Mouse (Mus musculus) myocyte (in vitro differentiated cells): ENCODE results near the gene Rreb1. TPM values are rescaled to one million over a fixed set of nuclear protein-coding genes. Genes with fewer than 3 reads are reported as not detected.
A peak's percentile ranks its signal among the peaks of the same experiment; 100 is the strongest.

Source experiments
- H3K27me3 ChIP-seq: one replicate; pipeline ENCODE4 v1.6.1; 2011; ENCODE audit not compliant: control insufficient read depth, insufficient read depth, insufficient read length
- H3K36me3 ChIP-seq: one replicate; pipeline ENCODE4 v1.6.1; 2011; ENCODE audit not compliant: control insufficient read depth, insufficient read depth
- H3K4me2 ChIP-seq: one replicate; pipeline ENCODE4 v1.6.1; 2011; ENCODE audit warnings: low read depth, control low read depth
- H3K4me3 ChIP-seq: one replicate; pipeline ENCODE4 v1.5.1; 2011; ENCODE audit warnings: mild to moderate bottlenecking, control low read depth, moderate library complexity
- H3K79me2 ChIP-seq: one replicate; pipeline ENCODE4 v1.6.1; 2011; ENCODE audit not compliant: control insufficient read depth, insufficient read depth
- H3ac ChIP-seq: one replicate; pipeline ENCODE4 v1.6.1; 2011; ENCODE audit not compliant: control insufficient read depth, insufficient read length
- CEBPB ChIP-seq: IDR thresholded peaks from 2 replicates; pipeline ENCODE4 v1.6.1; 2011; ENCODE audit warnings: mild to moderate bottlenecking, moderate library complexity; ENCODE audit not compliant: poor library complexity, insufficient read depth, severe bottlenecking
- E2F4 ChIP-seq: IDR thresholded peaks from one replicate; pipeline ENCODE4 v1.6.1; 2011; ENCODE audit warnings: mild to moderate bottlenecking, control low read depth, moderate library complexity; ENCODE audit not compliant: insufficient read depth
- MAX ChIP-seq: IDR thresholded peaks from one replicate; pipeline ENCODE4 v1.6.1; 2011; ENCODE audit warnings: low read depth, mild to moderate bottlenecking, control low read depth
- MYOD1 ChIP-seq, 3 experiments: IDR thresholded peaks; one replicate each; pipeline ENCODE4 v1.6.1; 2011; ENCODE audit warnings: control low read depth in 2 of 3, low read depth in 2 of 3, mild to moderate bottlenecking in 2 of 3, moderate library complexity in 1 of 3; ENCODE audit not compliant: insufficient read length in 2 of 3, control insufficient read depth in 1 of 3
- MYOG ChIP-seq, 3 experiments: IDR thresholded peaks; one replicate each; pipeline ENCODE4 v1.6.1; 2011; ENCODE audit warnings: control low read depth in 2 of 3, low read depth in 2 of 3, mild to moderate bottlenecking in 2 of 3; ENCODE audit not compliant: insufficient read length in 2 of 3, control insufficient read depth in 1 of 3, insufficient read depth in 1 of 3
- POLR2A ChIP-seq: IDR thresholded peaks from one replicate; pipeline ENCODE4 v1.6.1; 2011; ENCODE audit warnings: low read depth, mild to moderate bottlenecking, control low read depth, moderate library complexity; ENCODE audit not compliant: insufficient read length
- POLR2AphosphoS2 ChIP-seq: IDR thresholded peaks from one replicate; pipeline ENCODE4 v1.6.1; 2011; ENCODE audit warnings: low read depth, control low read depth; ENCODE audit not compliant: insufficient read length
- REST ChIP-seq: IDR thresholded peaks from one replicate; pipeline ENCODE4 v1.6.1; 2011; ENCODE audit warnings: mild to moderate bottlenecking, control low read depth, moderate library complexity; ENCODE audit not compliant: insufficient read depth, insufficient read length
- SRF ChIP-seq: IDR thresholded peaks from one replicate; pipeline ENCODE4 v1.6.1; 2011; ENCODE audit warnings: low read depth; ENCODE audit not compliant: control insufficient read depth, insufficient read length
- TCF12 ChIP-seq: IDR thresholded peaks from one replicate; pipeline ENCODE4 v1.6.1; 2011; ENCODE audit warnings: mild to moderate bottlenecking, control low read depth; ENCODE audit not compliant: poor library complexity, insufficient read depth, severe bottlenecking
- TCF3 ChIP-seq: IDR thresholded peaks from one replicate; pipeline ENCODE4 v1.6.1; 2011; ENCODE audit warnings: low read depth, control low read depth; ENCODE audit not compliant: insufficient read length
- USF1 ChIP-seq: IDR thresholded peaks from one replicate; pipeline ENCODE4 v1.6.1; 2011; ENCODE audit warnings: low read depth, mild to moderate bottlenecking, control low read depth, moderate library complexity
- polyA plus RNA-seq: library from polyadenylated mRNA; unstranded; fragments of >200 nt; fragmentation: generic; extraction: Trizol; gene quantifications from one replicate; pipeline ENCODE4 v1.2.1, GENCODE M21; 2012; ENCODE audit warnings: missing spikeins

The Rreb1 gene
- polyA plus RNA-seq, 1 experiment, result 19.7 TPM

GRCm38 (mm10) chr13:37824956-37825645, 46.9 kb downstream of the Rreb1 start:
- Histone ChIP-seq H3K27me3 (no peaks in the 10 kb centered on the region), H3K4me3 (peak overlapping the region; percentile 88), H3K36me3 (no peaks in the 10 kb centered on the region), H3K79me2 (peaks cover 29% of the 10 kb centered on the region), H3ac (peak overlapping the region; percentile 75), H3K4me2 (peak overlapping the region; percentile 72)
- TF ChIP-seq TCF12, result no peak
- TF ChIP-seq REST, result no peak
- TF ChIP-seq CEBPB, result no peak
- no peak for TF ChIP-seq TCF3
- TF ChIP-seq POLR2AphosphoS2, result no peak
- TF ChIP-seq MYOG (IDR thresholded peaks at IDR 0.05; ENCODE audit: control insufficient read depth in 1 of 3, insufficient read depth in 1 of 3, insufficient read length in 2 of 3, low read depth in 2 of 3), result no peak
- TF ChIP-seq E2F4, result no peak
- no peak for TF ChIP-seq SRF
- TF ChIP-seq POLR2A, result no peak
- TF ChIP-seq USF1, result no peak
- TF ChIP-seq MAX, result no peak
- TF ChIP-seq MYOD1 (IDR thresholded peaks at IDR 0.05; ENCODE audit: control insufficient read depth in 1 of 3, insufficient read length in 2 of 3, low read depth in 2 of 3), result no peak

DNA sequence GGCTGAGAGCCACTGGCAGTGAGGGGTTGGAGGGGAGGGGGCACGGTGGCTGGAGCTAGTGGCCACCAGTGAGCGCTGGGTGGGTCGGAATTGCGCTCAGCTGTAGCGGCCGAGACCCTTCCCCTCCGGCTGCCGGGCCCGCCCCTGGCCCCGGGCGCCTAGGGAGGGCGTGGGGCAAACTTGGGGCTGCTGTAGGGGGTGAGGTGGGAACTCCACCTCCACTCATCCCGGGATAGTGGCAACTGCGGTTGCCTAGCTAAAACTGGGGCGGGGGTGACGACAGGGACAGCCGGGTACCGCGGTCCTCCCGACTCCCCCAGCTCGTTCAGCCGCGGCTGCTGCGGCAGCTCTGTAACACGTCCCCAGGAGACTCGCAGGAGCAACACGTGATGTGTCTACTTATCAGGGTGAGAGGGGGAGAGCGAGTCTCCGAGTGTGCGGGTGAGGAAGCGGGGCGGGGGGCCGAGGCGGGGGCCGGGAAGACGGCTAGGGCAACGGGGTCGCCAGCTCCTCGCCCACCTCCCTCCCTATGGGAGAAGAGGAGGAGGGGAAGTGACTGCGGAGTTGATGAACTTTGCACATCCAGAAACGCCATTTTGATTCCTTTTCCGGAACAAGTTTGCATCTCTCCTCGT, 47.6 kb downstream of the Rreb1 start:
- Histone ChIP-seq H3K27me3 (no peaks in the 10 kb centered on the region), H3ac (peak overlapping the region; percentile 75), H3K4me2 (peak overlapping the region; percentile 72), H3K4me3 (peak overlapping the region; percentile 88), H3K79me2 (peaks cover 36% of the 10 kb centered on the region), H3K36me3 (no peaks in the 10 kb centered on the region)
- TF ChIP-seq E2F4, result no peak
- no peak for TF ChIP-seq MAX
- TF ChIP-seq REST, result no peak
- TF ChIP-seq CEBPB, result no peak
- TF ChIP-seq POLR2AphosphoS2, result peak; percentile 67
- no peak for TF ChIP-seq TCF12
- peak; percentile 85 for TF ChIP-seq USF1
- no peak for TF ChIP-seq SRF
- TF ChIP-seq POLR2A, result peak; percentile 66
- peak in 1 of 3 experiments; percentile 50 for TF ChIP-seq MYOG (IDR thresholded peaks at IDR 0.05; ENCODE audit: control insufficient read depth in 1 of 3, insufficient read depth in 1 of 3, insufficient read length in 2 of 3, low read depth in 2 of 3)
- TF ChIP-seq MYOD1 (IDR thresholded peaks at IDR 0.05; ENCODE audit: control insufficient read depth in 1 of 3, insufficient read length in 2 of 3, low read depth in 2 of 3), result peak in 1 of 3 experiments; percentile 13

GRCm38 (mm10) chr13:37826281-37826993, 48.2 kb downstream of the Rreb1 start:
- Histone ChIP-seq H3K4me2 (peak overlapping the region; percentile 72), H3K4me3 (peak overlapping the region; percentile 88), H3K36me3 (no peaks in the 10 kb centered on the region), H3K79me2 (peaks cover 43% of the 10 kb centered on the region), H3K27me3 (no peaks in the 10 kb centered on the region), H3ac (peak overlapping the region; percentile 75)
- TF ChIP-seq SRF (no peak), MYOD1 (IDR thresholded peaks at IDR 0.05; ENCODE audit: control insufficient read depth in 1 of 3, insufficient read length in 2 of 3, low read depth in 2 of 3) (no peak), REST (no peak), MAX (no peak), E2F4 (no peak), CEBPB (no peak), POLR2A (peak; percentile 63), POLR2AphosphoS2 (peak; percentile 73), TCF3 (no peak), USF1 (no peak)

- peak overlapping the region; percentile 88 for H3K4me3 ChIP-seq
- TF ChIP-seq MYOD1 (IDR thresholded peaks at IDR 0.05; ENCODE audit: control insufficient read depth in 1 of 3, insufficient read length in 2 of 3, low read depth in 2 of 3) (no peak), E2F4 (no peak), CEBPB (no peak), MAX (no peak), SRF (no peak), POLR2A (no peak), TCF3 (no peak), POLR2AphosphoS2 (no peak), TCF12 (no peak), REST (no peak), MYOG (IDR thresholded peaks at IDR 0.05; ENCODE audit: control insufficient read depth in 1 of 3, insufficient read depth in 1 of 3, insufficient read length in 2 of 3, low read depth in 2 of 3) (no peak)
- H3K4me2 ChIP-seq, result no peak overlapping the region
- no peaks in the 10 kb centered on the region for H3K36me3 ChIP-seq
- H3K27me3 ChIP-seq, result no peaks in the 10 kb centered on the region
- peak overlapping the region; percentile 75 for H3ac ChIP-seq
- peaks cover 48% of the 10 kb centered on the region for H3K79me2 ChIP-seq
These were observed 48.7 kb downstream of the Rreb1 start for GRCm38 (mm10) chr13:37826994-37827262.
